In genomic region chr7:138655940-138656339, GRCm38 (mm10) we compare ENCODE assay signal across 14 mouse cellular contexts.
DNase-seq lines count a peak whose midpoint lies in the region; ATAC-seq and TF ChIP-seq lines count a peak whose summit lies in the region.
"Had no signal": no experiment of that assay in that cellular context is flagged by ENCODE, and none has a peak within 500 bp of the region (broad histone marks: within the 10 kb centered on the region; RNA-seq: fewer than 3 reads in every experiment).

No protein-coding gene starts in this region.

- H3K9me3 ChIP-seq in hindbrain, postnatal 0 days (ENCODE audit: low read length) = no peaks in the 10 kb centered on the region
- H3K9me3 ChIP-seq in hindbrain, embryonic 12.5 days (replicated peaks) = peaks cover 7% of the 10 kb centered on the region; the same call in 1 of the 2 replicates
- peaks cover 4% of the 10 kb centered on the region; the same call in 1 of the 2 replicates for H3K9me3 ChIP-seq in limb, embryonic 14.5 days (ENCODE audit: control insufficient read depth, low read length)

- no peak for TF ChIP-seq CTCF in hindbrain, postnatal 0 days (IDR thresholded peaks at IDR 0.05; ENCODE audit: low read depth)

- peak; percentile 32 for DNase-seq in hindbrain, postnatal 0 days (ENCODE audit: low spot score)
- DNase-seq in cerebellum, adult 11 months = peak; percentile 79
- peak; percentile 71 for DNase-seq in kidney, adult 18-20 months
- peak; percentile 35 for DNase-seq in limb, embryonic 14.5 days (ENCODE audit: low spot score)
- no peak for DNase-seq in spleen, postnatal 36 days (ENCODE audit: low spot score in 2 of 2)
- DNase-seq: adrenal gland, adult 8-10 months; forebrain, postnatal 0 days; gastrocnemius, postnatal 36 days; thymus, postnatal 25 days had no signal

- no peak overlapping the region for H3K4me3 ChIP-seq in hindbrain, postnatal 0 days (ENCODE audit: low read length)
- H3K4me3 ChIP-seq in hindbrain, embryonic 12.5 days = no peak overlapping the region
- no peak overlapping the region for H3K4me3 ChIP-seq in limb, embryonic 14.5 days (replicated peaks; ENCODE audit: low read length)
- H3K4me3 ChIP-seq: megakaryocyte, embryonic 14.5 days had no signal

- no peaks in the 10 kb centered on the region; the same call in 1 of the 2 replicates for H3K4me1 ChIP-seq in hindbrain, postnatal 0 days (ENCODE audit: insufficient read depth, low read length)
- 0 out of 2 replicates have a peak, but pooled peaks cover 3% of the 10 kb centered on the region for H3K4me1 ChIP-seq in hindbrain, embryonic 12.5 days
- H3K4me1 ChIP-seq in limb, embryonic 14.5 days (ENCODE audit: control insufficient read depth, insufficient read depth, low read length) = peaks cover 12% of the 10 kb centered on the region
- H3K4me1 ChIP-seq: megakaryocyte, embryonic 14.5 days had no signal

- WGBS in hindbrain, postnatal 0 days = 37% methylated on average over 3 of the region's 3 CpGs
- 60% methylated on average over 3 of the region's 3 CpGs for WGBS in hindbrain, embryonic 12.5 days
- WGBS in limb, embryonic 14.5 days = 35% methylated on average over 3 of the region's 3 CpGs

- no peak; the same call in 1 of the 2 replicates for ATAC-seq in hindbrain, postnatal 0 days
- no peak for ATAC-seq in hindbrain, embryonic 12.5 days (ENCODE audit: low FRiP score)
- peak; percentile 23; the same call in 1 of the 2 replicates for ATAC-seq in limb, embryonic 14.5 days (ENCODE audit: low FRiP score, low read depth)
- no peak for ATAC-seq in erythroid progenitor cell, adult 5-6 weeks (replicated peaks; ENCODE audit: low FRiP score, poor library complexity, severe bottlenecking)
- ATAC-seq in inflammation-experienced regulatory T-cells, adult 6 months = no peak
- ATAC-seq: forebrain, postnatal 0 days; intestine, postnatal 0 days had no signal

- TF ChIP-seq POLR2A in limb, embryonic 14.5 days (IDR thresholded peaks at IDR 0.05; ENCODE audit: borderline replicate concordance, extremely low read depth, insufficient read depth, insufficient read length) = no peak

- no peak overlapping the region for H3K4me2 ChIP-seq in hindbrain, postnatal 0 days (ENCODE audit: low read depth, low read length)
- H3K4me2 ChIP-seq in hindbrain, embryonic 12.5 days (replicated peaks) = no peak overlapping the region
- H3K4me2 ChIP-seq in limb, embryonic 14.5 days (replicated peaks; ENCODE audit: low read depth, low read length, severe bottlenecking) = no peak overlapping the region

- no peak overlapping the region for H3K9ac ChIP-seq in hindbrain, postnatal 0 days (replicated peaks; ENCODE audit: low read length)
- H3K9ac ChIP-seq in hindbrain, embryonic 12.5 days = no peak overlapping the region
- no peak overlapping the region for H3K9ac ChIP-seq in limb, embryonic 14.5 days (ENCODE audit: low read depth, low read length, severe bottlenecking)
- H3K9ac ChIP-seq: forebrain, postnatal 0 days had no signal

- no peaks in the 10 kb centered on the region for H3K36me3 ChIP-seq in hindbrain, postnatal 0 days (ENCODE audit: insufficient read depth, low read length)
- no peaks in the 10 kb centered on the region for H3K36me3 ChIP-seq in hindbrain, embryonic 12.5 days
- H3K36me3 ChIP-seq in limb, embryonic 14.5 days (ENCODE audit: control insufficient read depth, insufficient read depth, low read length) = no peaks in the 10 kb centered on the region

- H3K27ac ChIP-seq in hindbrain, postnatal 0 days = no peak overlapping the region
- H3K27ac ChIP-seq in hindbrain, embryonic 12.5 days = no peak overlapping the region
- H3K27ac ChIP-seq in limb, embryonic 14.5 days (replicated peaks; ENCODE audit: low read depth, low read length) = 0 out of 2 replicates have a peak overlapping the region, but pooled peaks have one; percentile 9

- no peaks in the 10 kb centered on the region for H3K27me3 ChIP-seq in hindbrain, postnatal 0 days (ENCODE audit: insufficient read depth, low read length)
- H3K27me3 ChIP-seq in hindbrain, embryonic 12.5 days = no peaks in the 10 kb centered on the region
- H3K27me3 ChIP-seq in limb, embryonic 14.5 days (ENCODE audit: control insufficient read depth, insufficient read depth, low read length) = no peaks in the 10 kb centered on the region
- H3K27me3 ChIP-seq: megakaryocyte, embryonic 14.5 days had no signal

Comparison
In these comparisons a context has a peak if more than half of its experiments do, and no peak if none do; other contexts are left out.
1. DNase-seq: peak in hindbrain, postnatal 0 days (single experiment), cerebellum, adult 11 months (single experiment), kidney, adult 18-20 months (single experiment) and limb, embryonic 14.5 days (single experiment); none in spleen, postnatal 36 days (0 of 2).